ENCODE assay signal across 8 mouse cellular contexts in genomic region chr5:129886271-129886670, GRCm38 (mm10). TPM values are rescaled to one million over a fixed set of nuclear protein-coding genes. Genes with fewer than 3 reads are reported as not detected.
DNase-seq lines count a peak whose midpoint lies in the region; ATAC-seq and TF ChIP-seq lines count a peak whose summit lies in the region.

No protein-coding gene starts in this region.

- ATAC-seq in embryonic facial prominence, embryonic 15.5 days (ENCODE audit: insufficient number of reproducible peaks, low FRiP score, low TSS enrichment, low read depth), result no peak
- ATAC-seq in neural tube, embryonic 15.5 days (ENCODE audit: low FRiP score), result no peak

- H3K9me3 ChIP-seq in ES-Bruce4 (replicated peaks; ENCODE audit: control insufficient read depth, insufficient read depth, low read length, poor library complexity, severe bottlenecking), result no peaks in the 10 kb centered on the region
- H3K9me3 ChIP-seq in embryonic facial prominence, embryonic 15.5 days (replicated peaks), result no peaks in the 10 kb centered on the region
- H3K9me3 ChIP-seq in limb, embryonic 10.5 days (replicated peaks), result no peaks in the 10 kb centered on the region
- no peaks in the 10 kb centered on the region for H3K9me3 ChIP-seq in neural tube, embryonic 15.5 days (replicated peaks)

- H3K27me3 ChIP-seq in heart, adult 2 months (ENCODE audit: control insufficient read depth, insufficient read depth, low read length), result no peaks in the 10 kb centered on the region
- no peaks in the 10 kb centered on the region for H3K27me3 ChIP-seq in ES-Bruce4 (ENCODE audit: control insufficient read depth, insufficient read depth, low read length, poor library complexity, severe bottlenecking)
- H3K27me3 ChIP-seq in embryonic facial prominence, embryonic 15.5 days, result no peaks in the 10 kb centered on the region
- H3K27me3 ChIP-seq in limb, embryonic 10.5 days (ENCODE audit: low read depth, poor library complexity, severe bottlenecking), result no peaks in the 10 kb centered on the region
- no peaks in the 10 kb centered on the region for H3K27me3 ChIP-seq in neural tube, embryonic 15.5 days (replicated peaks)

- H3K27ac ChIP-seq in heart, adult 2 months, result peak overlapping the region; percentile 98
- H3K27ac ChIP-seq in ES-Bruce4 (ENCODE audit: insufficient read depth, low read length), result no peak overlapping the region
- H3K27ac ChIP-seq in embryonic facial prominence, embryonic 15.5 days (replicated peaks), result peak overlapping the region; percentile 92; the same call in 1 of the 2 replicates
- peak overlapping the region; percentile 95 for H3K27ac ChIP-seq in limb, embryonic 10.5 days
- peak overlapping the region; percentile 94 for H3K27ac ChIP-seq in neural tube, embryonic 15.5 days (replicated peaks)

- peak overlapping the region; percentile 46 for H3K9ac ChIP-seq in heart, adult 2 months (ENCODE audit: low read depth, low read length)
- H3K9ac ChIP-seq in ES-Bruce4 (ENCODE audit: low read depth, poor library complexity, severe bottlenecking), result peak overlapping the region; percentile 91
- peak overlapping the region; percentile 84 for H3K9ac ChIP-seq in embryonic facial prominence, embryonic 15.5 days
- H3K9ac ChIP-seq in neural tube, embryonic 15.5 days (replicated peaks), result peak overlapping the region; percentile 92

- no peak for DNase-seq in heart, adult 2 months
- no peak for DNase-seq in heart, adult 9 months (ENCODE audit: low spot score in 2 of 2)
- DNase-seq in limb, embryonic 10.5 days (ENCODE audit: low spot score), result no peak
- no peak for DNase-seq in layer of hippocampus, adult 8-10 months (ENCODE audit: low spot score in 2 of 2)
- DNase-seq in ovary, adult 18-20 months (ENCODE audit: low spot score), result no peak

- peak overlapping the region; percentile 74 for H3K4me2 ChIP-seq in embryonic facial prominence, embryonic 15.5 days (replicated peaks)
- peak overlapping the region; percentile 88 for H3K4me2 ChIP-seq in neural tube, embryonic 15.5 days

- peaks cover 7% of the 10 kb centered on the region for H3K79me2 ChIP-seq in heart, adult 2 months (replicated peaks; ENCODE audit: control insufficient read depth, insufficient read depth, low read length)

- 7% methylated on average over 10 of the region's 10 CpGs for WGBS in heart, adult 2 months
- 23% methylated on average over 10 of the region's 10 CpGs for WGBS in embryonic facial prominence, embryonic 15.5 days
- 54% methylated on average over 10 of the region's 10 CpGs for WGBS in limb, embryonic 10.5 days
- 31% methylated on average over 10 of the region's 10 CpGs for WGBS in neural tube, embryonic 15.5 days

- no peaks in the 10 kb centered on the region; the same call in 1 of the 2 replicates for H3K4me1 ChIP-seq in heart, adult 2 months (ENCODE audit: control insufficient read depth, insufficient read depth, low read length)
- no peaks in the 10 kb centered on the region for H3K4me1 ChIP-seq in ES-Bruce4 (ENCODE audit: control insufficient read depth, insufficient read depth, low read length)
- H3K4me1 ChIP-seq in embryonic facial prominence, embryonic 15.5 days, result peaks cover 14% of the 10 kb centered on the region
- H3K4me1 ChIP-seq in limb, embryonic 10.5 days, result peaks cover 6% of the 10 kb centered on the region
- H3K4me1 ChIP-seq in neural tube, embryonic 15.5 days, result peaks cover 34% of the 10 kb centered on the region

- TF ChIP-seq CTCF in heart, adult 2 months (IDR thresholded peaks at IDR 0.05), result no peak
- TF ChIP-seq CTCF in ES-Bruce4 (IDR thresholded peaks at IDR 0.05; ENCODE audit: low read depth, low read length), result no peak

- peak overlapping the region; percentile 99 for H3K4me3 ChIP-seq in heart, adult 2 months
- H3K4me3 ChIP-seq in ES-Bruce4 (ENCODE audit: low read depth, low read length), result peak overlapping the region; percentile 86
- H3K4me3 ChIP-seq in embryonic facial prominence, embryonic 15.5 days (replicated peaks), result peak overlapping the region; percentile 61
- peak overlapping the region; percentile 90 for H3K4me3 ChIP-seq in limb, embryonic 10.5 days
- H3K4me3 ChIP-seq in neural tube, embryonic 15.5 days (replicated peaks), result peak overlapping the region; percentile 88

- peaks cover 25% of the 10 kb centered on the region for H3K36me3 ChIP-seq in heart, adult 2 months (ENCODE audit: control insufficient read depth, insufficient read depth, low read length)
- H3K36me3 ChIP-seq in ES-Bruce4 (ENCODE audit: control insufficient read depth, insufficient read depth, low read length, poor library complexity, severe bottlenecking), result peaks cover 29% of the 10 kb centered on the region
- H3K36me3 ChIP-seq in embryonic facial prominence, embryonic 15.5 days, result peaks cover 30% of the 10 kb centered on the region
- H3K36me3 ChIP-seq in limb, embryonic 10.5 days, result peaks cover 43% of the 10 kb centered on the region
- H3K36me3 ChIP-seq in neural tube, embryonic 15.5 days, result peaks cover 26% of the 10 kb centered on the region

- intact Hi-C loops in heart, adult 2 months (cut with DNase I), result no loop called here

- TF ChIP-seq EP300 in heart, adult 2 months (IDR thresholded peaks at IDR 0.05; ENCODE audit: insufficient read depth, low read depth, low read length), result no peak
- TF ChIP-seq EP300 in ES-Bruce4 (IDR thresholded peaks at IDR 0.05; ENCODE audit: insufficient read depth, low read depth, low read length), result no peak

- no peak for TF ChIP-seq POLR2A in heart, adult 2 months (IDR thresholded peaks at IDR 0.05; ENCODE audit: insufficient read depth, low read depth, low read length)
- no peak for TF ChIP-seq POLR2A in ES-Bruce4 (IDR thresholded peaks at IDR 0.05; ENCODE audit: insufficient read depth, low read length)

RNA-seq across cellular contexts. Expression of gene Chchd2, which starts 1.0 kb away (rescaled TPM):
- 1,000 to 10,000 TPM; 1,016 to 1,153 TPM for total RNA-seq in heart, adult 2 months (2021)
- 778 and 988 TPM in 2 replicates for polyA plus RNA-seq in heart, adult 2 months (2012; rRNA removed)
- polyA plus RNA-seq in ES-Bruce4 (2011; ENCODE audit: insufficient read depth, insufficient read length, low read depth, missing spikeins), result 337 and 340 TPM in 2 replicates
- polyA plus RNA-seq in embryonic facial prominence, embryonic 15.5 days (2015; fragmentation: Nextera tagmentation; extraction: Ambion mirVana), result 806 and 868 TPM in 2 replicates
- 1,262 and 1,296 TPM in 2 replicates for polyA plus RNA-seq in limb, embryonic 10.5 days (2016; fragmentation: Nextera tagmentation; extraction: Ambion mirVana)
- 743 and 777 TPM in 2 replicates for polyA plus RNA-seq in neural tube, embryonic 15.5 days (2015; fragmentation: Nextera tagmentation; extraction: Ambion mirVana)
- 100 to 1,000 TPM; 410 to 438 (median 418) TPM for total RNA-seq in layer of hippocampus, adult 8-10 months (2022)

RNA-seq across cellular contexts. Expression of gene Zbed5, which starts 9.3 kb away (rescaled TPM):
- total RNA-seq in heart, adult 2 months (2021), result under 1 TPM; 0.26 to 0.55 TPM
- polyA plus RNA-seq in heart, adult 2 months (2012; rRNA removed), result 0.33 and 0.85 TPM in 2 replicates
- polyA plus RNA-seq in ES-Bruce4 (2011; ENCODE audit: insufficient read depth, insufficient read length, low read depth, missing spikeins), result 12.9 and 13.1 TPM in 2 replicates
- 5.8 and 5.9 TPM in 2 replicates for polyA plus RNA-seq in embryonic facial prominence, embryonic 15.5 days (2015; fragmentation: Nextera tagmentation; extraction: Ambion mirVana)
- 10.1 and 12.2 TPM in 2 replicates for polyA plus RNA-seq in limb, embryonic 10.5 days (2016; fragmentation: Nextera tagmentation; extraction: Ambion mirVana)
- polyA plus RNA-seq in neural tube, embryonic 15.5 days (2015; fragmentation: Nextera tagmentation; extraction: Ambion mirVana), result 11.1 and 13.0 TPM in 2 replicates
- total RNA-seq in layer of hippocampus, adult 8-10 months (2022), result 1 to 10 TPM; 7.0 to 7.7 (median 7.2) TPM

RNA-seq across cellular contexts. Expression of gene Phkg1, which starts 12.1 kb away (rescaled TPM):
- total RNA-seq in heart, adult 2 months (2021), result 10 to 100 TPM; 15.5 to 16.8 TPM
- polyA plus RNA-seq in heart, adult 2 months (2012; rRNA removed), result 39.8 and 69.6 TPM in 2 replicates
- polyA plus RNA-seq in ES-Bruce4 (2011; ENCODE audit: insufficient read depth, insufficient read length, low read depth, missing spikeins), result 5.4 and 6.1 TPM in 2 replicates
- polyA plus RNA-seq in embryonic facial prominence, embryonic 15.5 days (2015; fragmentation: Nextera tagmentation; extraction: Ambion mirVana), result 0.37 and 0.41 TPM in 2 replicates
- polyA plus RNA-seq in limb, embryonic 10.5 days (2016; fragmentation: Nextera tagmentation; extraction: Ambion mirVana), result 0.20 and 0.31 TPM in 2 replicates
- polyA plus RNA-seq in neural tube, embryonic 15.5 days (2015; fragmentation: Nextera tagmentation; extraction: Ambion mirVana), result 0.95 and 1.3 TPM in 2 replicates
- total RNA-seq in layer of hippocampus, adult 8-10 months (2022), result 10 to 100 TPM; 24.4 to 26.8 (median 25.6) TPM

RNA-seq across cellular contexts. Expression of gene Nupr1l, which starts 22.1 kb away (rescaled TPM):
- total RNA-seq in heart, adult 2 months (2021), result 1 to 10 TPM in 1 of 2 experiments, under 1 TPM in 1; 0.44 to 1.5 TPM
- 1.7 and 2.0 TPM in 2 replicates for polyA plus RNA-seq in heart, adult 2 months (2012; rRNA removed)
- 1.3 and 4.3 TPM in 2 replicates for polyA plus RNA-seq in ES-Bruce4 (2011; ENCODE audit: insufficient read depth, insufficient read length, low read depth, missing spikeins)
- polyA plus RNA-seq in embryonic facial prominence, embryonic 15.5 days (2015; fragmentation: Nextera tagmentation; extraction: Ambion mirVana), result 3.6 and 4.7 TPM in 2 replicates
- polyA plus RNA-seq in limb, embryonic 10.5 days (2016; fragmentation: Nextera tagmentation; extraction: Ambion mirVana), result 2.7 and 4.5 TPM in 2 replicates
- polyA plus RNA-seq in neural tube, embryonic 15.5 days (2015; fragmentation: Nextera tagmentation; extraction: Ambion mirVana), result 2.6 and 4.3 TPM in 2 replicates
- total RNA-seq in layer of hippocampus, adult 8-10 months (2022), result 1 to 10 TPM; 1.8 to 8.3 (median 2.2) TPM

RNA-seq across cellular contexts. Expression of gene Sumf2, which starts 39.5 kb away (rescaled TPM):
- total RNA-seq in heart, adult 2 months (2021), result 10 to 100 TPM in 1 of 2 experiments, 1 to 10 TPM in 1; 9.1 to 10.9 TPM
- 6.2 and 7.0 TPM in 2 replicates for polyA plus RNA-seq in heart, adult 2 months (2012; rRNA removed)
- polyA plus RNA-seq in ES-Bruce4 (2011; ENCODE audit: insufficient read depth, insufficient read length, low read depth, missing spikeins), result 58.6 and 61.0 TPM in 2 replicates
- 58.5 and 63.3 TPM in 2 replicates for polyA plus RNA-seq in embryonic facial prominence, embryonic 15.5 days (2015; fragmentation: Nextera tagmentation; extraction: Ambion mirVana)
- 36.8 and 43.5 TPM in 2 replicates for polyA plus RNA-seq in limb, embryonic 10.5 days (2016; fragmentation: Nextera tagmentation; extraction: Ambion mirVana)
- 28.0 and 32.4 TPM in 2 replicates for polyA plus RNA-seq in neural tube, embryonic 15.5 days (2015; fragmentation: Nextera tagmentation; extraction: Ambion mirVana)
- total RNA-seq in layer of hippocampus, adult 8-10 months (2022), result 10 to 100 TPM; 20.2 to 26.5 (median 22.7) TPM
